Mouse (Mus musculus) liver, embryonic 13.5 days (tissue): Measurements from ENCODE around the gene Psmc5. TPM values are rescaled to one million over a fixed set of nuclear protein-coding genes. Genes with fewer than 3 reads are reported as not detected.

Source experiments
- ATAC-seq: fragments of 200-750 bp; cut with Nextera tagmentation; 2 replicates; pipeline ENCODE4 v1.8.0; 2017; ENCODE audit warnings: low read depth, mild to moderate bottlenecking, moderate number of reproducible peaks, moderate library complexity
- DNase-seq: peaks from one replicate; pipeline ENCODE4 v3.0.0; 2022
- H3K27ac ChIP-seq: fragments of 300-500 bp; sonication (generic); 2 replicates; pipeline ENCODE4 v1.5.1; 2015; ENCODE audit warnings: moderate library complexity, mild to moderate bottlenecking, inconsistent platforms
- H3K27me3 ChIP-seq: fragments of 300-500 bp; sonication (generic); 2 replicates; pipeline ENCODE4 v1.6.1; 2015; ENCODE audit warnings: mild to moderate bottlenecking, inconsistent platforms
- H3K36me3 ChIP-seq: fragments of 300-500 bp; sonication (generic); 2 replicates; pipeline ENCODE4 v1.6.1; 2015; ENCODE audit warnings: mild to moderate bottlenecking, inconsistent platforms
- H3K4me1 ChIP-seq: fragments of 300-500 bp; sonication (generic); replicated peaks from 2 replicates; pipeline ENCODE4 v1.6.1; 2015; ENCODE audit warnings: inconsistent platforms
- H3K4me2 ChIP-seq: fragments of 300-500 bp; sonication (generic); 2 replicates; pipeline ENCODE4 v1.6.1; 2015; ENCODE audit warnings: inconsistent platforms, mild to moderate bottlenecking, moderate library complexity
- H3K4me3 ChIP-seq: fragments of 300-500 bp; sonication (generic); replicated peaks from 2 replicates; pipeline ENCODE4 v1.5.1; 2015; ENCODE audit warnings: mild to moderate bottlenecking, inconsistent platforms
- H3K9ac ChIP-seq: fragments of 300-500 bp; sonication (generic); 2 replicates; pipeline ENCODE4 v1.6.1; 2015; ENCODE audit warnings: mild to moderate bottlenecking, inconsistent platforms
- H3K9me3 ChIP-seq: fragments of 300-500 bp; sonication (generic); replicated peaks from 2 replicates; pipeline ENCODE4 v1.6.1; 2016; ENCODE audit warnings: inconsistent platforms
- WGBS: fragments of 180-500 bp; shearing (Covaris S2); methylation state at CpG from one replicate; pipeline ENCODE4 v1.1.7; 2015; ENCODE audit not compliant: insufficient replicate concordance; 5-methylcytosine and 5-hydroxymethylcytosine counted together
- polyA plus RNA-seq: library from polyadenylated mRNA; unstranded; fragments of >200 nt; fragmentation: Nextera tagmentation; extraction: Ambion mirVana; gene quantifications from 2 replicates; pipeline ENCODE4 v1.2.1, GENCODE M21; 2015

Psmc5 gene
- polyA plus RNA-seq, 1 experiment from 2014 or later: 204 TPM

GRCm38 (mm10) chr11:106283371-106283770 is 27.4 kb downstream of the Psmc5 start:
- Histone ChIP-seq H3K4me1 (no peaks in the 10 kb centered on the region), H3K9ac (no peak overlapping the region), H3K4me3 (no peak overlapping the region), H3K27me3 (0 out of 2 replicates have a peak, but pooled peaks cover 5% of the 10 kb centered on the region), H3K36me3 (no peaks in the 10 kb centered on the region), H3K4me2 (no peak overlapping the region), H3K27ac (no peak overlapping the region), H3K9me3 (no peaks in the 10 kb centered on the region)
- ATAC-seq (no peak), DNase-seq (no peak)
- 62% methylated on average over 4 of the region's 4 CpGs for WGBS

GRCm38 (mm10) chr11:106284126-106284525 is 28.2 kb downstream of the Psmc5 start:
- H3K4me3 ChIP-seq: no peak overlapping the region
- H3K4me2 ChIP-seq: no peak overlapping the region
- H3K9me3 ChIP-seq: no peaks in the 10 kb centered on the region
- ATAC-seq (no peak), DNase-seq (no peak)
- 69% methylated on average over 8 of the region's 8 CpGs for WGBS
- H3K27ac ChIP-seq: no peak overlapping the region
- no peaks in the 10 kb centered on the region for H3K36me3 ChIP-seq
- H3K4me1 ChIP-seq: no peaks in the 10 kb centered on the region
- H3K9ac ChIP-seq: no peak overlapping the region
- H3K27me3 ChIP-seq: 0 out of 2 replicates have a peak, but pooled peaks cover 5% of the 10 kb centered on the region

GRCm38 (mm10) chr11:106286206-106286605 is 30.3 kb downstream of the Psmc5 start:
- Histone ChIP-seq H3K36me3 (no peaks in the 10 kb centered on the region), H3K9me3 (no peaks in the 10 kb centered on the region), H3K4me3 (no peak overlapping the region), H3K27ac (no peak overlapping the region), H3K27me3 (0 out of 2 replicates have a peak, but pooled peaks cover 5% of the 10 kb centered on the region), H3K4me1 (no peaks in the 10 kb centered on the region), H3K4me2 (no peak overlapping the region), H3K9ac (no peak overlapping the region)
- DNase-seq: no peak
- ATAC-seq: no peak
- 74% methylated on average over 7 of the region's 7 CpGs for WGBS

GRCm38 (mm10) chr11:106286987-106287386 is 31.0 kb downstream of the Psmc5 start:
- DNase-seq (no peak), ATAC-seq (no peak)
- Histone ChIP-seq H3K36me3 (no peaks in the 10 kb centered on the region), H3K4me1 (no peaks in the 10 kb centered on the region), H3K4me3 (no peak overlapping the region), H3K9me3 (no peaks in the 10 kb centered on the region), H3K27me3 (no peaks in the 10 kb centered on the region), H3K27ac (no peak overlapping the region), H3K9ac (no peak overlapping the region), H3K4me2 (no peak overlapping the region)
- 59% methylated on average over 11 of the region's 11 CpGs for WGBS

GRCm38 (mm10) chr11:106289369-106289768 is 33.4 kb downstream of the Psmc5 start:
- no peak for DNase-seq
- 69% methylated on average over 8 of the region's 8 CpGs for WGBS

GRCm38 (mm10) chr11:106290376-106290775 is 34.4 kb downstream of the Psmc5 start:
- no peak overlapping the region for H3K9ac ChIP-seq
- no peak for ATAC-seq
- 70% methylated on average over 5 of the region's 5 CpGs for WGBS
- DNase-seq: no peak
- no peak overlapping the region for H3K27ac ChIP-seq
- no peak overlapping the region for H3K4me3 ChIP-seq
- no peaks in the 10 kb centered on the region for H3K4me1 ChIP-seq
- H3K36me3 ChIP-seq: no peaks in the 10 kb centered on the region
- H3K9me3 ChIP-seq: no peaks in the 10 kb centered on the region
- H3K4me2 ChIP-seq: no peak overlapping the region
- no peaks in the 10 kb centered on the region for H3K27me3 ChIP-seq

More at GRCm38 (mm10) chr11:106289369-106289768, 33.4 kb downstream of the Psmc5 start:
- no peak overlapping the region for H3K9ac ChIP-seq
- no peaks in the 10 kb centered on the region for H3K9me3 ChIP-seq
- no peaks in the 10 kb centered on the region for H3K4me1 ChIP-seq
- H3K4me3 ChIP-seq: no peak overlapping the region
- ATAC-seq: no peak
- no peak overlapping the region for H3K4me2 ChIP-seq
- no peak overlapping the region for H3K27ac ChIP-seq
- H3K27me3 ChIP-seq: no peaks in the 10 kb centered on the region
- no peaks in the 10 kb centered on the region for H3K36me3 ChIP-seq

- WGBS: 63% methylated on average over 2 of the region's 2 CpGs
These were observed 35.9 kb downstream of the Psmc5 start for GRCm38 (mm10) chr11:106291861-106292260.

GRCm38 (mm10) chr11:106301765-106302164 is 45.8 kb downstream of the Psmc5 start, which contains the start of gene Gh:
Gh (minus strand) TSS chr11:106301865.
- Histone ChIP-seq H3K27ac (no peak within 1 kb of the TSS), H3K4me1 (no peaks in the 10 kb centered on the region), H3K27me3 (no peaks in the 10 kb centered on the region), H3K36me3 (no peaks in the 10 kb centered on the region), H3K9me3 (no peaks in the 10 kb centered on the region), H3K4me2 (no peak within 1 kb of the TSS), H3K9ac (no peak within 1 kb of the TSS), H3K4me3 (no peak within 1 kb of the TSS)
- ATAC-seq (no peak), DNase-seq (no peak)
- 65% methylated on average over 9 of the region's 9 CpGs for WGBS

More at GRCm38 (mm10) chr11:106291861-106292260, 35.9 kb downstream of the Psmc5 start:
- Histone ChIP-seq H3K4me2 (no peak overlapping the region), H3K9ac (no peak overlapping the region), H3K4me3 (no peak overlapping the region), H3K27ac (no peak overlapping the region), H3K4me1 (no peaks in the 10 kb centered on the region), H3K36me3 (no peaks in the 10 kb centered on the region), H3K9me3 (no peaks in the 10 kb centered on the region), H3K27me3 (no peaks in the 10 kb centered on the region)
- DNase-seq: no peak
- ATAC-seq: no peak

GRCm38 (mm10) chr11:106302634-106303033 is 46.7 kb downstream of the Psmc5 start:
- Histone ChIP-seq H3K9me3 (no peaks in the 10 kb centered on the region), H3K27ac (no peak overlapping the region), H3K4me3 (no peak overlapping the region), H3K27me3 (no peaks in the 10 kb centered on the region), H3K4me2 (no peak overlapping the region), H3K36me3 (no peaks in the 10 kb centered on the region), H3K4me1 (no peaks in the 10 kb centered on the region), H3K9ac (no peak overlapping the region)
- DNase-seq (peak; percentile 42), ATAC-seq (peak; percentile 53)
- WGBS: 4% methylated on average over 2 of the region's 2 CpGs

- no peak overlapping the region for H3K4me3 ChIP-seq
- WGBS: 58% methylated on average over 10 of the region's 10 CpGs
- ATAC-seq (no peak), DNase-seq (no peak)
- no peaks in the 10 kb centered on the region for H3K4me1 ChIP-seq
- H3K27ac ChIP-seq: no peak overlapping the region
- no peak overlapping the region for H3K4me2 ChIP-seq
- no peak overlapping the region for H3K9ac ChIP-seq
- H3K27me3 ChIP-seq: no peaks in the 10 kb centered on the region
- H3K36me3 ChIP-seq: no peaks in the 10 kb centered on the region
- H3K9me3 ChIP-seq: no peaks in the 10 kb centered on the region
These were observed 49.6 kb downstream of the Psmc5 start for GRCm38 (mm10) chr11:106305348-106306064.

- H3K27me3 ChIP-seq: no peaks in the 10 kb centered on the region
- H3K4me3 ChIP-seq: no peak overlapping the region
- no peaks in the 10 kb centered on the region for H3K36me3 ChIP-seq
- DNase-seq (no peak), ATAC-seq (no peak)
- H3K9me3 ChIP-seq: no peaks in the 10 kb centered on the region
- no peak overlapping the region for H3K4me2 ChIP-seq
- H3K4me1 ChIP-seq: no peaks in the 10 kb centered on the region
- H3K9ac ChIP-seq: no peak overlapping the region
- WGBS: 73% methylated on average over 3 of the region's 3 CpGs
- H3K27ac ChIP-seq: no peak overlapping the region
These were observed 50.1 kb downstream of the Psmc5 start for GRCm38 (mm10) chr11:106306065-106306385.

GRCm38 (mm10) chr11:106306758-106307157 is 50.8 kb downstream of the Psmc5 start:
- no peak overlapping the region for H3K27ac ChIP-seq
- no peak overlapping the region for H3K4me2 ChIP-seq
- no peak overlapping the region for H3K4me3 ChIP-seq
- no peaks in the 10 kb centered on the region for H3K27me3 ChIP-seq
- H3K9ac ChIP-seq: no peak overlapping the region
- H3K9me3 ChIP-seq: no peaks in the 10 kb centered on the region
- no peak for ATAC-seq
- H3K36me3 ChIP-seq: no peaks in the 10 kb centered on the region
- H3K4me1 ChIP-seq: no peaks in the 10 kb centered on the region
- WGBS: 72% methylated on average over 9 of the region's 9 CpGs
- DNase-seq: no peak
